Mouse (Mus musculus) intestine, postnatal 0 days (tissue): ENCODE results near the gene Hnrnpa2b1. TPM values are rescaled to one million over a fixed set of nuclear protein-coding genes. Genes with fewer than 3 reads are reported as not detected.
A peak's percentile ranks its signal among the peaks of the same experiment; 100 is the strongest.
"Not testable (repeated sequence)": the region's sequence is repeated elsewhere in the genome, so short reads cannot be mapped to it uniquely, and the experiment has no call there.

Experiments
- ATAC-seq: fragments of 200-750 bp; cut with Nextera tagmentation; 2 replicates; pipeline ENCODE4 v1.8.0; 2017; ENCODE audit warnings: mild to moderate bottlenecking, moderate TSS enrichment, moderate library complexity
- H3K27ac ChIP-seq: fragments of 300-500 bp; sonication (generic); 2 replicates; pipeline ENCODE4 v1.5.1; 2014; ENCODE audit warnings: mild to moderate bottlenecking, low read depth, low read length, moderate library complexity
- H3K27me3 ChIP-seq: fragments of 300-500 bp; sonication (generic); replicated peaks from 2 replicates; pipeline ENCODE4 v1.6.1; 2014; ENCODE audit warnings: low read length, mixed read lengths; ENCODE audit not compliant: control insufficient read depth, insufficient read depth
- H3K36me3 ChIP-seq: fragments of 300-500 bp; sonication (generic); 2 replicates; pipeline ENCODE4 v1.6.1; 2014; ENCODE audit warnings: mild to moderate bottlenecking, moderate library complexity; ENCODE audit not compliant: control insufficient read depth, insufficient read depth
- H3K4me1 ChIP-seq: fragments of 300-500 bp; sonication (generic); replicated peaks from 2 replicates; pipeline ENCODE4 v1.6.1; 2014; ENCODE audit warnings: antibody characterized with exemption, low read length, mixed read lengths; ENCODE audit not compliant: control insufficient read depth, insufficient read depth
- H3K4me2 ChIP-seq: fragments of 300-500 bp; sonication (generic); replicated peaks from 2 replicates; pipeline ENCODE4 v1.6.1; 2014; ENCODE audit warnings: low read depth, mild to moderate bottlenecking, moderate library complexity
- H3K4me3 ChIP-seq: fragments of 300-500 bp; sonication (generic); 2 replicates; pipeline ENCODE4 v1.5.1; 2014; ENCODE audit warnings: low read depth, low read length
- H3K9ac ChIP-seq: fragments of 300-500 bp; sonication (generic); 2 replicates; pipeline ENCODE4 v1.6.1; 2014; ENCODE audit warnings: mild to moderate bottlenecking, low read depth, low read length
- H3K9me3 ChIP-seq: fragments of 300-500 bp; sonication (generic); 2 replicates; pipeline ENCODE4 v1.6.1; 2016; ENCODE audit warnings: mixed run types; ENCODE audit not compliant: control insufficient read depth
- CTCF ChIP-seq: sonication (generic); IDR thresholded peaks from 2 replicates; pipeline ENCODE4 v1.5.1; 2016; ENCODE audit warnings: low read depth, mild to moderate bottlenecking, control low read depth, antibody characterized with exemption, moderate library complexity
- WGBS: fragments of 180-500 bp; shearing (Covaris S2); extraction: QIAGEN DNeasy Blood & Tissue Kit; methylation state at CpG from one replicate; pipeline ENCODE4 v1.1.7; 2014; 5-methylcytosine and 5-hydroxymethylcytosine counted together
- polyA plus RNA-seq: library from polyadenylated mRNA; unstranded; fragments of >200 nt; fragmentation: Nextera tagmentation; extraction: Ambion mirVana; gene quantifications from 2 replicates; pipeline ENCODE4 v1.2.1, GENCODE M21; 2015

Hnrnpa2b1 gene
- polyA plus RNA-seq, 1 experiment from 2014 or later = 654 TPM

DNA sequence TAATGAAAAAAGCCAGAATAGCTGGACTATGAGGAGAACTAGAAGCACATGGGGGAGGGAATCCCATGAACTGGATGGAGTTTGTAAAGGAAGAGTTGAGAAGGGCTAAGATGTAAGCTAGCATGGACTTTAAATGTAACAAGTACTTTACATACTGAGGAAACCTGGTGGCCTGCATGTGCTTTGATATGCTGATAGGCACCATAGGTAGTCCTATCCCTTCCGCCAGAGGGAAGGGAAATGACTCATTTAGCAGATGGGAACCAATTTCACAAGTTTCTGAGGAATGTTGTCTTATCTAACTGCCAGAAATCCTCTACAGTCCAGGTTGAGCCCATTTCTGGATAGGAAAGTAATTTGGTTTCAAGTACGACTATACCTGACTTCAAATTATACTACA, 16.0 kb upstream of the Hnrnpa2b1 start:
- ATAC-seq = no peak
- no peaks in the 10 kb centered on the region for H3K4me1 ChIP-seq
- H3K4me3 ChIP-seq = no peak overlapping the region
- no peak for TF ChIP-seq CTCF
- H3K4me2 ChIP-seq = no peak overlapping the region
- 47% methylated on average over 2 of the region's 2 CpGs for WGBS
- no peaks in the 10 kb centered on the region for H3K27me3 ChIP-seq
- H3K9me3 ChIP-seq = no peaks in the 10 kb centered on the region
- no peak overlapping the region for H3K9ac ChIP-seq
- H3K36me3 ChIP-seq = peaks cover 19% of the 10 kb centered on the region
- no peak overlapping the region for H3K27ac ChIP-seq

DNA sequence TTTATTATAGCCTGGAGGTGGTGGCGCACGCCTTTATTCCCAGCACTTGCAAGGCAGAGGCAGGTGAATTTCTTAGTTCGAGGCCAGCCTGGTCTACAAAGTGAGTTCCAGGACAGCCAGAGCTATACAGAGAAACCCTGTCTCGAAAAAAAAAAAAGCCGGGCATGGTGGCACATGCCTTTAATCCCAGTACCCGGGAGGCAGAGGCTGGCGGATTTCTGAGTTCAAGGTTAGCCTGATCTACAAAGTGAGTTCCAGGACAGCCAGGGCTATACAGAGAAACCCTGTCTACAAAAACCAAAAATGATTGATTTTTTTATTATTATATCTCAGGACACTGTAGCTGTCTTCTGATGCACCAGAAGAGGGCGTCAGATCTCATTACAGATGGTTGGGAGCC, 14.9 kb upstream of the Hnrnpa2b1 start:
- ATAC-seq, H3K4me3 ChIP-seq, H3K27ac ChIP-seq, H3K4me2 ChIP-seq, H3K9ac ChIP-seq, H3K4me1 ChIP-seq, H3K9me3 ChIP-seq, H3K27me3 ChIP-seq: not testable (repeated sequence)
- WGBS = 89% methylated on average over 8 of the region's 8 CpGs
- peak; percentile 30 for TF ChIP-seq CTCF
- H3K36me3 ChIP-seq = peaks cover 30% of the 10 kb centered on the region

DNA sequence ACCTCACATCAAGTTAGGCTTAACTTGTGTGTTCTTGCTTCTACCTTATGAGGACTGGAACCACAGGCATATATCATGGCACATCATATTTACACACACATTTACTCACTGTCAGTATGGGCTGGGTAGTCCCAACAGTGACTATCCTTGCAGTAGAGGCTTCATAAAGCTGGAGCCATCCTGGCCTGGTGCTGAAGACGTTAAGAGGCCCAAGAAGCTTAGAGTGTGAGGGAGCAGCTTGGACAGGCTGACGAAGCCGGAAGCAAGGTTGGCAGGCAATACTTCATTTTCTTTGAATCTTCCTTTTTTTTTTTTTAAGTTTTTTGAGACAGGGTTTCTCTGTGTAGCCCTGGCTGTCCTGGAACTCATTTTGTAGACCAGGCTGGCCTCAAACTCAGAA, 14.2 kb upstream of the Hnrnpa2b1 start:
- no peak for TF ChIP-seq CTCF
- no peak for ATAC-seq
- H3K4me1 ChIP-seq = no peaks in the 10 kb centered on the region
- no peak overlapping the region for H3K4me2 ChIP-seq
- no peak overlapping the region for H3K27ac ChIP-seq
- no peaks in the 10 kb centered on the region for H3K27me3 ChIP-seq
- H3K36me3 ChIP-seq = peaks cover 37% of the 10 kb centered on the region
- no peak overlapping the region for H3K9ac ChIP-seq
- H3K4me3 ChIP-seq = no peak overlapping the region
- 98% methylated on average over 3 of the region's 3 CpGs for WGBS
- no peaks in the 10 kb centered on the region for H3K9me3 ChIP-seq

DNA sequence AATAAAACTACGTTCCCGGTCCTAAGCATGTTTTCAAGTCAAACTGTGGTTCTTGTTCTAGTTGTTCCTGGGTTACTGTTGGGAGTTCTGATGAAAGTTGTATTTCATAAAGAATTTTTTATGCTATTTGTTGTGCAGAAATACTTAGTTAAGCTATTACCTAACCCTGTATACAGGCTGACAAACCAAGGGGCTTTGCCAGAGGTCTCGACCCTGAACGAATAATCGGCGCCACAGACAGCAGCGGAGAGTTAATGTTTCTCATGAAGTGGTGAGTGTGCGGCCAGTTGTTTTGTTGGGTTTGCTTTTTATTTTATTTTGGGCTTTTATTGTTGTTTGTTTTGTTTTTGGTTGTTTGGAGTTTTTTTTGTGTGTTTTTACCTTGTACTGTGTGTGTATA, 11.9 kb upstream of the Hnrnpa2b1 start:
- H3K9me3 ChIP-seq = no peaks in the 10 kb centered on the region
- no peak for ATAC-seq
- H3K4me2 ChIP-seq = no peak overlapping the region
- no peak overlapping the region for H3K4me3 ChIP-seq
- peaks cover 54% of the 10 kb centered on the region for H3K36me3 ChIP-seq
- H3K27me3 ChIP-seq = no peaks in the 10 kb centered on the region
- WGBS = 93% methylated on average over 8 of the region's 8 CpGs
- no peak overlapping the region for H3K27ac ChIP-seq
- no peak overlapping the region for H3K9ac ChIP-seq
- no peaks in the 10 kb centered on the region for H3K4me1 ChIP-seq
- TF ChIP-seq CTCF = no peak

DNA sequence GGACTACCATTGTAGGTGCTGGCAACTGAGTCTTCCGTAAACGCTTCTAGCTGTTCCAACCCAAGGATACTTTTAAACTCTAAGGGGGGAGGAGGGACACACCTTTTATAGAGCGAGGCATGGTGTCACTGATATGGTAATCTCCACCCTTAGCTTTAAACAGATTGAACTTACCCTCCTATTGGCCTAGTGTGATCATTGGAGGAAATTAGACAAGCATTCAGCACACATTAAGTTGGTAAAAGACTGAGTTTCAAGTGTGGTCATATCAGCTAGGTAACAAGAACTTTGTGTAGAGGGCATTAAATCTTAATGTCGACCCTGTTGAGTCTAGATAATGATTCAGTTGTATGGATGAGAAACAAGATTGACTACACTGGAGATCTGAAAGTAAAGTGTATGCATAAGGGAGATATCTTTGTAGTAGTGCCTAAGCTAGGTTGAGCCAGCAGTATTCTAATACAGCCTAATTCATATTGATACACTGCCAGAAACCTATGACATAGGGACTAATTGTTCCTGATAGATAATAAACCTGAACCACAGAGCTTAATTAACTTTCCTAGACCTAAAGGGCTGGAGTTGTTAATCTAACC, 9.5 kb upstream of the Hnrnpa2b1 start:
- H3K36me3 ChIP-seq = peaks cover 64% of the 10 kb centered on the region
- ATAC-seq = no peak
- no peaks in the 10 kb centered on the region for H3K9me3 ChIP-seq
- no peak overlapping the region for H3K4me3 ChIP-seq
- H3K4me1 ChIP-seq = no peaks in the 10 kb centered on the region
- no peaks in the 10 kb centered on the region for H3K27me3 ChIP-seq
- no peak overlapping the region for H3K27ac ChIP-seq
- TF ChIP-seq CTCF = no peak
- no peak overlapping the region for H3K4me2 ChIP-seq
- H3K9ac ChIP-seq = no peak overlapping the region
- WGBS = 88% methylated on average over 4 of the region's 4 CpGs

DNA sequence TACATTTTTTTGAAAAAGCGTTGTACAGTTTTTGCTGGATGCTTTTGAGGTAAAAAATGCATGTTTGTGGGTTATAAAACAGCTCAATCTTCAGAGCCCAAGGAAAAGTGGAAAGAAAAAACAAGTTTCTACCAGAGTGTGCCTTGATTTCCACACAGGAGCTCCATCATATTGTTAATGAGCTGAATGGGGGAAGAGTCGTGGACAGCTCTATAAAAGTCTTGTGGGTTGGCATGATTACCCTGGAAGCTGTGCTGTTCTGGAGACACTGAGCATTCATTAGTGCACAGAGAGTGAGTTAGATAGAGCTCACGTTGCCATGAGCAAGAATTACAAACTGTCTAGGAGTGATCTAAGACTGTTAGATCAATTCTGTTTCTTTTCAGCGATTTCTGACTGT, 2.5 kb upstream of the Hnrnpa2b1 start:
- H3K9me3 ChIP-seq = no peaks in the 10 kb centered on the region
- H3K9ac ChIP-seq = no peak overlapping the region
- no peaks in the 10 kb centered on the region for H3K27me3 ChIP-seq
- peak overlapping the region; percentile 62 for H3K4me2 ChIP-seq
- H3K4me3 ChIP-seq = no peak overlapping the region
- H3K27ac ChIP-seq = no peak overlapping the region
- no peaks in the 10 kb centered on the region for H3K4me1 ChIP-seq
- 27% methylated on average over 4 of the region's 4 CpGs for WGBS
- H3K36me3 ChIP-seq = peaks cover 21% of the 10 kb centered on the region
- no peak for TF ChIP-seq CTCF
- no peak for ATAC-seq

DNA sequence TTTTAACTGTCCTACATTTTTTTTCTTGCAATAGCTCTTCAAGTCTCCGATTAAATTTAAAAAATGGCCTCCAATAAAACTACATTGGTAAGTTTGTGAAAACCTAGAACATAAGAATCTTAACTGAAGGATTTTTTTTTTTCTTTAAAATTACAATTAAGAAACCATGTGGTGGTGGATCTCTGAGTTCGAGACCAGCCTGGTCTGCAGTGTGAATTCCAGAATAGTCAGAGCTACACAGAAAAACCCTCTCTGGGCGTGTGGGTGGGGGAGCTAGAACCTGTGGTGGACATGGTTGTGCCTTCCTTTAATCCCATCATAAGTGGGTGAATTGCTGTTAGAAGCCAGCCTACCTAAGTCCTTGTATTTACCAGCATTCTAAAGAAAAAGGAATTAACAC, 2.1 kb upstream of the Hnrnpa2b1 start:
- peak overlapping the region; percentile 89 for H3K4me3 ChIP-seq
- H3K36me3 ChIP-seq = peaks cover 21% of the 10 kb centered on the region
- H3K4me2 ChIP-seq = peak overlapping the region; percentile 62
- WGBS = 11% methylated on average over 3 of the region's 3 CpGs
- no peaks in the 10 kb centered on the region for H3K4me1 ChIP-seq
- H3K27ac ChIP-seq = no peak overlapping the region
- no peak for TF ChIP-seq CTCF
- H3K9ac ChIP-seq = no peak overlapping the region
- H3K27me3 ChIP-seq = no peaks in the 10 kb centered on the region
- no peaks in the 10 kb centered on the region for H3K9me3 ChIP-seq
- no peak for ATAC-seq
